Mouse (Mus musculus) left cerebral cortex, adult 18-20 months (tissue): ENCODE measurements around the gene Rsu1. TPM values are rescaled to one million over a fixed set of nuclear protein-coding genes. Genes with fewer than 3 reads are reported as not detected.
"Not testable (repeated sequence)": the region's sequence is repeated elsewhere in the genome, so short reads cannot be mapped to it uniquely, and the experiment has no call there.

Source experiments
- DNase-seq, 2 experiments: peaks; one replicate each; pipeline ENCODE4 v3.0.0; 2021 to 2022; ENCODE audit warnings: low spot score in 2 of 2, mixed read lengths in 1 of 2
- total RNA-seq, 2 experiments: library from RNA; stranded (reverse); gene quantifications; 2 replicates each; pipeline ENCODE4 v1.2.3; 2021

Rsu1 gene
- total RNA-seq, 2 experiments from 2014 or later, result 24.5 to 31.1 TPM

DNA sequence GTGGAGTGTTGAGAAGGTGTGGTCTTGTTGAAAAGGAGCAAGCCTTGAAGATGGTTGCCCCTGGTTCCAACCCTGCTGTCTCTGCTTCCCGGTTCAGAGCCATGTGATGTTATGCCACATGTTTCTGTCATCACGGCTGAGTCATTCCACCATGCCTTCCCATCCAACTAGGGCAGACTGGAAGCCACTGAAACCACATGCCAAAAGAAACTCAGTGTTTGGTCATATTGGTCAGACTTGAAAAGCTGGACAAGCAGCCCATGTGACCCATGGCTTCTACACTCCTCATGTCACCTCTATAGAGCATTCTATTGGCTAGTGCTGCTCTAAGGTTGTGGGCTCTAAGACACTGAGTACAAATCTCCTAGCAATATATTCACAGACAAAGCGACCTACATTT, 41.5 kb downstream of the Rsu1 start:
- no peak for DNase-seq

DNA sequence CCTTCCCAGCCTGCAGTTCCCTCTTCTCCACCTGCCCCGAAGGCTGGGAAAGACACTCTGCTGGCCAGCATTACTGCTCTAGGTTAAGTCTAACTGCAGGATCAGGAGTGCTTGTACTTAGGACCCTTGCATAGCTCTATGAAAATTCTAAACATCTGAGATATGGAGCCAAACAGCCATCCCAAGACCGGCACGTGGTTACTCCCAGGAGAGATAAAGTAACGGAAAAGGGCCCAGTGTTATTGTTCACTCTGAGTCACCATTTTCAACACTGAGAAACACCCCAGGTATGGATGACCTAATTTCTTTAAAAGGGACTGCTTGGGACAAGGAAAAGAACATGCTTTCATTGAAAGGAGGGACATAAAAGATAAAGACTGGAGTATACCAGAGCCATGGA, 45.2 kb downstream of the Rsu1 start:
- DNase-seq, result no peak

DNA sequence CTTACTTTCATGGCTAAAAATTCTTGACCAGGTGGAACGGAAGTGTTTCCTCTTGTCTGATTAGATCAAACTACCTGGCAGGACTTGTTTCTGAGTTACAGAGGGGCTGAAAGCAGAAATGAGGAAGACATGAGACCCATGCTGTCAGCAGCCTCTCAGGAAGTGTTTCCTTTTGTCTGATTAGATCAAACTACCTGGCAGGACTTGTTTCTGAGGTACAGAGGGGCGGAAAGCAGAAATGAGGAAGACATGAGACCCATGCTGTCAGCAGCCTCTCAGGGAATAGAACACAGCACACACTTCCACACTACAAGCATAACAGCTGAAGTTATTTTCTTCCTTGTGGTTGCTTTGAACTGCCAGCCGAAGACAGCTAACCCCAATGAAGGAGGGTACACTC, 46.7 kb downstream of the Rsu1 start:
- DNase-seq, result no peak

DNA sequence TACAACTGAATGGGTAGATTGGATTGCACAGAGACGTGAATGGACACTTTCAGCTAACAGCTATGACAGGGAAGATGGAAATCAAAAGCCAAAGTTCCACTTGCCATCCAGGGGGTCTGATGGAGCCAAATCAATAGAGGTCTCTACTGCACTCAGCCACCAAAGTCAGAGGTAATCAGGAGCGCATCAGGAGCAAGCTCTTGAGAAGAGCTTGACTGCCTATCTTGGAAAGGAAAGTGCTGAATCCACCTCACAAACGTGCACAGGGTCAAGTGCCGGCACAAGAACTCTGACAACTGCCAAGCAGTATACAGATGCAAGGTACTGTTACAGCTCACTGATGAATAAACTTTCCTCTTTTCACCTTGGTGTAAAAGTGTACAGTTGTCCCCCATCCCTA, 47.8 kb downstream of the Rsu1 start:
- DNase-seq, result no peak

DNA sequence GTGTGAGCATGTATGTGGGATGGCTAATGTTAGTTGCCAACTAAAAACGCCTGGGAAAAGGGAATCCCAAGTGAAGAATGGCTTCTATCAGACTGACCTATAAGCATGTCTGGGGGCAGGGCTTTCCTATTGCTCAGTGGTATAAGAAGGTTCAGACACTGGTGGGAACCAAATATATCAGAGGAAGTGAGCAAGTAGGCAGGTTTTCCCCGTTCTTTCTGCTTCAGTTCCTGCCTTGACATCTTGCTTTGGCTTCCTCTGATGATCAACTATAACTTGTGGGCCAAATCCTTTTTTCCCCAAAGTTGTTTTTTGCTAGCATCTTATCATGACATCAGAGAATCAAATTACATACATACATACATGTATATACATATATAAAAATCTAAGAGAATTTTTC, 51.1 kb downstream of the Rsu1 start:
- DNase-seq, result no peak

DNA sequence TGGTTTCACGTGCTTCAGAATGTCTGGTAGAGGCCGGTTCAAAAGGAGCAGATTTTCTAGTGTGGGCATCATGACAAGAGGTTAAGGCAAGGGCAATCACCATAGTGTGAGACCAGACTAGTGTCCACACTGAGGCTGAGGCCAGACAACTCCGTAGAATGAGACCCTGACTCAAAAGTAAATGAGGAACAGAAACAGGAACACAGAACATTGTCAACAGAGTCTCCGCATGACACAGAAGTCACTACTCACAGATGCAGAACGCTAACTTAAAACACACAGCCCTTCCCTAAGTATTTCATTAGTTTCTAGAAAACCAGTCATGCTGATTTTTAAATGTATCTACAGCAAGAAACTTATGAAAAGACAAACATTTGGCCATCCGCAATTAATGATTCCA, 53.1 kb downstream of the Rsu1 start:
- no peak for DNase-seq

DNA sequence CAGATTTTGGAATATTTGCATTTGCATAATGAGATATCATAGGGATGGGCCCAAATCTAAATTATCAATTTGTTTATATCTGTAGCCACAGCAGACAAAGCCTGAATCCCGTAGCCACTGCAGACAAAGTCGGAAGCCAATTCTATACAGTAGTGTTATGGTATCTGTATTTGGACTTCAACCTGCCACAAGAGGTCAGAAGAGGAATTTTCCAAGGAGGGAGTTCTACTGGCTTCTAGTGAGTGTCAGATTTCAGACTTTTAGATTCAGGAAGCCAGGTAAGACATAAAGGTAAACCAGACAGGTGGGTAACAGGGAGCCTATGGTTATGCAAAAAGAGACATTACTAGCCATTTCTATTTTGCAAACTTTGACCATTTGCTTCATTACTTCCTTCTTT, 64.4 kb downstream of the Rsu1 start:
- DNase-seq, result no peak

DNA sequence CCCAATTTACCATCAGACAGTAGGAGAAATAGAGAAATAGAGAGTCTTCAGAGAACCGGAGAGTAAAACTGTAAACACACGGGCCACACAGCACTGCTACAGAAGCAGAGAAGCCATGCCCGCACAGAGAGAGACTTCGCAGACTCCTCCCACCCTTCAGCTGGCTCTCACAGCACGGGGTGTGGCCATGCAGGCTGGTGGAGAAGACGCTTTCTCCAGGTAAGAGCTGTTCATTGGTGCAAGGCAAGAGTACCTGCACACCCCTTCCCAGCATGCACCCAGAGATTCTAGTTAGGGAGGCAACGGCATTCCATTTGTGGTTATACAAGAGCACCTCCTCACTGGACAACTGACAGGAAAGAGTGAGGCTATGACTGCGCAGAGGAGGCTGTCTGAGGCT, 64.8 kb downstream of the Rsu1 start:
- no peak for DNase-seq

DNA sequence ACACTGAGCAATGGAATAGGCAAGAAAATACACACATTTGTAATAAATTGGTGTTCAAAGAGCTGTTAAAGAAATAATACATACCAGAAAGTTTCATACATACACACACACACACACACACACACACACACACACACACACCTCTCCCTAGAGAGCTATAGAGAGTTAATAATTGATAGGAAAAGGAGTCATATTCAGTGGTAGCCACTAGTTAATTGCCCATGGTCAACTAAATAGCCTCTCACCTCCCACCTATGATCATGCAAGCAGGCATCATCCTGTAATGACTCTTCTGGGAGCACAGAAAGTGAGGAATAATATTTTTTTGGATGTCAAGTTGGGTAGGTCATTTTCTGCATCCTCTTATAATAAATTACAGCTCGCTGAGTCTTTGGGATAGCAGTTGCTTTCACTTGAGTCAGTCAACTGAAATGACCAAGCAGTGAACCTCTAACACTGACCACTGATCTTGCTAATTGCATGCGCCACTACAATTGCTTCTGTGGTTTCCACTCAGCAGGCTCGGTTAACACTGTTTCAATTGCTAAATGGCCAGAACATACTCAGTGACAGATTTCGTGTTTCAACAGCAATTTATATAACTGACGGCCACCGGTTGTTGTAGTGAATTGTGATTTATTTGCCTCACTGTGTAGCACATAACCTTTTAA, 68.3 kb downstream of the Rsu1 start:
- no peak for DNase-seq

DNA sequence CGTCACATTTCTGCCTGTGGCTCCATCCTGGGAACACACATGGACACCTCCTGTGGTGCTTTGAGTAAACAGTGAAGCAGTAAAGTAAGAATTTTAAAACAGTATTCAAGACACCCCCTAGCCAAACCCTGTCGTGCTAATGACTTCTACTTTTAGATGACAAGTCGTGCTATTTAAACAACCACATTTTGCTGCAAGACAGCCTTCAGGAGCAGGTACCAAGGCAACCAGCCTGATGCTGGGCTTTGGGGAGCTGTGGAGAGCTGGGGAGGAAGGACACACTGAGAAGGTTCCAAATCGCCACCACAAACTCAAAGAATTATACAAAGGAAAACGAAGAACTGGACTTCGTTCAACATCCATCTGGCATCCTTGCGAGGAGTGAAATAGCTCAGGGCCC, 71.5 kb downstream of the Rsu1 start:
- peak in 1 of 2 experiments; percentile 25 for DNase-seq

DNA sequence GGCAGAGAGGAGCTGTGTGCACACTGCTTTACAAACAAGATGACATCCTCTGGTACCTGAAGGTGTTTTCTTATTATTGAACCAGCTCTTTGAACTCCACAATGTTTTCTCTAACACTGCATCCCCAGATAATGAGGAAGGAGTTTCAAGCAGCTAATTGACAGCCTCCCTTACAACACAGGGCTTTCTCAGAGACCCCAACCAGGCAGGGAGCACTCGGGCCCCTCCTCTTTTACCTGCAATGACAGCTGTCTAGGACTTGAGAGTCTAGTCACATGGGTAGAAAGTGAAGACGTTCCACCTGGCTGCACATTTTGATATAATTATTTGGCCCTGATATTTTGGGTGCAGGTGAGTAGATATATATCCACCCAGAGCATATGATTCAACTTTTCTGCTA, 72.2 kb downstream of the Rsu1 start:
- no peak for DNase-seq

DNA sequence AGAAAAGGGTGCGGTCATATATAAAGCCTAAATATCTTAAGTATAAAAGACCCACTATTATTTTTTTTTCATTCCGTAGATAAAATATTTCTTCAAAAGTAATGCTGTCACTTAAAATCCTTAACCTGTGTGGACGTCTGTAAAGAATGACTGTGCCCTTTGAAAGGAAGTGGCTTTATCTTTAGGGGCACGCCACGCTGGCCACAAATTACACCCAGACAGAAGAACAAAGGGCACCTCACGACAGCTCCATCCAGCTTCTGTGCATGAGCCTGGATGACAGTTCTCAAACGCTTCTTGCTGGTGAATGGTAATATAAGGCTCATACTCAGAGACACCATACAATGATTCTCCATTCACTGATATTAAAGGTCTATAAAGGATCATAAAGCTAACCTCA, 75.7 kb downstream of the Rsu1 start:
- no peak for DNase-seq

DNA sequence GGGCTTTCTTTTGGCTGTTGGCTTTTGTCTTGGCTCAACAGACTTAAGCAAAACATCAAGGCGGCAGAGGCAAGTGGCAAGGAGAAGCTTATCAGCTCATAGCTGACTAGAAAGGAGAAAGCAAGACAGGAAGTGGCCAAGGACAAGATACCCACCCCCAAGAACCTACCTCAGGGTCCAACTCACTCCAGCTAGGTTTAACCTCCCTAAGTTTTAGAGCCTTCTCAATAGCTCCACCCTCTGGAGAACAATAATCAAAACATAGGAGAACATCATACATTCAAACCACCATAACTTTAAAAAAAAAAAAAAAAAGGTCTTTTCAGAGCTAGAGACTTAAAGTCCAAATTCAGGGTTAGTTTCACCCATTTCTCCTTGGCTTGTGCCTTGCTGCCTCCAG, 79.1 kb downstream of the Rsu1 start:
- DNase-seq, result no peak

DNA sequence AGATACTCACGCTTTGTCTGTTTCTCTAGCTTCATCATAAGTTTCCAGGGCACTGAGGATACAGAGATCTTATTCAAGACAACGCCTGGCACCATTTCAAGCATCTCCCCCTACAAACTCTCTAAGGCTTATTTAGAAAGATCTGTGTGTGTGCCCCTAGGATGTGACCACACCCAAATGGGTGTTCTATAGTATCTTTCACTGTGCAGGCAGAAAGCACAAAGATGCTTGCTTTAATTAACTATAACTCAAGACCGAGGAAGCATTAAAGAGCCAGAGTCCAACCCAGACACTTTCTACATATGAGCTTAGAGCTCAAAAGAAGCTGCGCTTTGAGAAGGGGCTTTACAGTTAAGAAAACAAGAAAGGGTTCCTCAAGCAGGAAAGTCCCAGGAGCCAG, 80.4 kb downstream of the Rsu1 start:
- DNase-seq, result no peak

DNA sequence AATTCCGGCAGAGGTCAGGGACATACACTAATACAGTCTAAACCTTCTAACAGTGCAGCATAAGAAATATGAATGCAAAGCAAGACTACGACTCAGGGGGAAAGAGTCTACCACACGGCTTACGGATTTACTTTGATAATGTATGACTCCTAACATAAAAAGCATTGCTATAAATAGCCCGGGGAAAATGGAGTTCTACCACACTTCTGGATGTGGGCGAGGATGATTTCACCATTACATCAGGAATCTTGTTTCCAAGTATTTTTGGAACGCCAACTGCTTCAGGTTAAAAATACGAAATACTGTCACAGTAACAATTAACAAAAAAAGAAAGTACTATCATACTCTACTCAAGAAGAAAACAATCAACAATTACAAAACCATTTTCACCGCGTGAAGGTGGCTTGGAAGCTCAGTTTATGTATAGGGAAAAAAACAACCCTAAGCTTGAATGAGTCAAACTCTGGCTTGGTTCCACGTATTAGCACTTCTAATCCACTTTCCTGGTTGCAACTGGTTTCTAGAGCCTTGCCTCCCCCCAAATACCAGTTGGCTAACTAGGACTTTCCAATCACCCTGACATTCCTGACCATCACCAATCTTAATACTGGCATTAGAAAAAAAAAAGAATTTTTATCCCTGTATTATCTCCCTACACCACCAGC, 82.3 kb downstream of the Rsu1 start:
- peak; percentile 17 to 34 for DNase-seq

DNA sequence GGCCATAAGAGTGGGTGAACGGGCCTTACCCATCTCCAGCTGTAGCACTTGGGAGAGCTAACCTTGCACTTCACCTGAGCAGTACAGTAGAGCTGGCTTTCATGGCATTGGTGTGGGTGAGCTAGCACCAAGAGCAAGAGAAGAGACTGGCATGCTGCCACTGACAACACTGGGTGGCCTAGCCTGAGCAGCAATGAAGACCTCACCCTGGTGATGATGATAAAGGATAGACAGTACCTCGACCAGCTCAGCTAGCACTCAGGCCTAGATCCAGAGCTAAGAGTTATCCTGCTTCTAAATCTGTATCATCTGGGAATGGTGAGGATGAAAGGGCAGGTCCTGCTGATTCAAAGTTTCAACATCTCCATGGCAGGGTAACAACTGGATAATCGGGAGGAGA, 88.1 kb downstream of the Rsu1 start:
- no peak for DNase-seq

DNA sequence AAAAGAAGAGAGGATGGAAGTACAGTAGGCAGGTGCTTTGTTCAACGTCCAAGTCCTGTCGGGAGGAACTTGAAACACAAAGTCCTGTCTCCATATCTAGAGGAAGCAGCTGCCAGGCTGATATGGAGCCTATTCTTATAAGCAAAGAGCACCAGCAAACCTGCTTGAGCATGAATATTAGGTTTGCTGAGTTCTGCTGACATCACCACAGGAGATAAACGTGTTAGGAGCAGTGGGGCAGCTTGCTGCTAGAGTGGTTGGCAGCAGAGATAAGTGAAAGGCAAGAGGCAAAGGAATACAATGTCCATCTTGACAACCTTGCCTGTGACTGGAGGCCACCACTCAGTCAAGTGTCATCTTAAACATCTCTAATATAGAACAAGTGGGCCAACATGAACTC, 89.3 kb downstream of the Rsu1 start:
- DNase-seq, result not testable (repeated sequence)

DNA sequence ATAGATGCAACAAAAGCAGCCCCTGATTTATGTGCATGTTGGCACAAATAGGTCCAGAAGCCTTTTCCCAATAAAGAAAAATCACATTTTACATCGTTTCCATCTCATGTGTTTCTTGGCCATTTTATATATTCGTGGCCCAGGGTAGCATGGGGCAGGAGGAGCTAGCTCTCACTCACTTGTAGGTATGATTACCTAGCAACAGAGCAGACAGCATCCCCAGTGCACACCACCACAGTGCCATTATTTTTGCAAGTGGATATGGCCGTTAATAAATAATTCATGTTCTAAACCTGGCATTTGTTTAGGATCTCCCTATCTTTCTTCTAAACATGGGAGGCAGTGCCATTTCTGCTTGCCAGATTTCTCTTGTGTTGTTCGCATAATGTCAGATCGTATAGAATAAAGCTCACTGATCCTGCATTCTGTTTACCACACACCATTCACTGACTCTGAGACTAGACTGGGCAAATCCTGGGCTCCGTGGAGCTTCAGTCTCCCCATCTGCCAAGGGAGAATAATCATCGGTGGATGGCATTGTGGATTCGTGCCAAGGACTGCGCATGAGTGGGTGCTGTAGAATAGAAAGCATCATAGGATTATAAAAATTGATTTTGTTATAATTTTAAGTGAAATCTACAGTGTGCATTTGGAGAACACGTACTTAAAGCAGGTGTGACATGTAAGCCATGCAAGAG, 93.4 kb downstream of the Rsu1 start:
- peak; percentile 51 to 57 for DNase-seq

DNA sequence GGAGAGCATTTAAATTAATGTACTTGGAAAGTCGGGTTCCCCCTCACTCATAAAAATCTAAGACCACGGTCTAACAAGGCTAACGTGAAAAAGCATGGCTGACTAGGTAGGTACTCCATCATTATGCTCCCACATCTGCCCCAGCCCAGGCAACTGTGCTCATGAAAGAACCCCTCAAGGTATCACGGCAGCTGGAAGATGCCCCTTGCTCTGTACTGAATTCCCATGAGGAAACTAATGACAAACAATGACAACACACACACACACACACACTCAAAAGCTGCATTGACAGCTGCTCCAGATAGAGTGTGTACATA, 95.0 kb downstream of the Rsu1 start:
- no peak for DNase-seq

DNA sequence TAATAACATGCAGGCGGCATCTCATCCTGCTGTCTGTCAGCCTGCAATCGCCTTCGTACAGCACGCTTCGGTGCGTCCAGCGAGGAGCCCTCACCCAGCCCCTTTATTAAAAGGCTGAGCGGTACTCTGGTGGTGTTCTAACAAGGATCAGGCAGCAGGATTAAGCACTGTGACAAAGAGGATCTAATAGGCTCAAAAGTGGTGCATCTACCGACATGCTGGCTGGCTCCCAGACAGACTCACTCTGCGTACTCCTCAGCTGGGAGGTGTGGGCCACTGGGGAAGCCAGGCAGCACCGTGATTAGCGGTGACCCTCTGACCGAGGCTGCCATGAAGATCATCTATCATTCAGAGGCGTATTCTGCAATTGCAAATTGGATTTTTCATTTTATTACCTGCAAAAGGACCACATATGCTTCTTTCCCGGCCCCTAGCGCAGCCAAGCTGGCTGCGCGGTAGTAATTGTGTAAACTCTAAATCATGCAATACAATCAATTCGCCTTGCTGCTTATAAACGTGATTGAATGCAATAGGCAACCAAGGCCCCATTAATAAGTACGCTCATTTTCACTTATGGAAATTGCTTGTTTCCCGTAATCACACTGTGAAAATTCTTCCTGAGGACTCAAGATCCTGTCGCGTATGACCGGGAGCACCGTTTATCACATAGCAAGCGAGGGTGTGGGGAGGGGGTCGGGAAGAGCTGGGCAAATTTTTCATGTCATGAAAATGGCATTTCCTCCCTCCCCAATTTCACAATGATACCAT, 95.5 kb downstream of the Rsu1 start:
- DNase-seq, result no peak

DNA sequence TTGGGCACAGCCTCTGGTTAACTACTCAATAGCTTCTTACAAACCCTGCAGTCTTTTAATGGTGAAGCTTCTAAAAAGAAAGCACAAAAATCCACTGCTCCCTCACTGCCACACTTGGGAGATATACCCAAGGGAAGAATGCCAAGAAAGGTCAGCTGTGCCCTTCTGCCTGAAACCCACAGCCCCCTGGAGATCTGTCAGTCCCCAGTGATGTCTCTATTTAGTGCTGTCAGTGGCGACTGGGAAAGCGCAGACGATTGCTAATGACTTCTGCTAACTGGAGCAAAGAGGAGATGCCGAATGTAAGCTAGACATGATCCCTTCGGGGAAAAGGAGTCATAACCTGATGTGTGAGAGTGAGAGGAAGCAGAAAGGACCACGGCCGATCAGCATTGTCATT, 96.8 kb downstream of the Rsu1 start:
- no peak for DNase-seq

DNA sequence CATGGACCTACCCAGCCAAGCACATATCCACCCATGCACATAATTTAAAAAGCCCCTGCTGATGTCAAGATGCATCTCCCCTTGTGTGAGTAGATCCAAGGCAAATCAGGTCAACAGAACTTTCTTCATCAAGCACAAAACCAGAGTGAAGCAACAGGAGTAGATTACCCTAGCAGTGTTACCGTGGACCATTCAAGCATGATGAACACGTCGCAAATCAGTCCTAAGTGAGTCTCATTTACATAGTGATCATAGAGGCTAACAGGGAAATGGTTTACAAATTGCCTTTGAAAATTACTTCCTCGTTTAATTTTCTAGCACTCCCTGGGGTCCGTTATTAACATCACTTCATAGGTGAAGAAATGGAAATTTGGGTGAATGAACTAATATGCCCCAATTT, 100.6 kb downstream of the Rsu1 start:
- no peak for DNase-seq
